Comparison of ENCODE assay signal across 12 mouse cellular contexts in genomic region chr4:66715821-66716760, GRCm38 (mm10).
DNase-seq lines count a peak whose midpoint lies in the region; ATAC-seq lines count a peak whose summit lies in the region.
"Had no signal": no experiment of that assay in that cellular context is flagged by ENCODE, and none has a peak within 500 bp of the region (broad histone marks: within the 10 kb centered on the region; RNA-seq: fewer than 3 reads in every experiment).

No protein-coding gene starts in this region.

- no peaks in the 10 kb centered on the region for H3K9me3 ChIP-seq in hindbrain, embryonic 13.5 days
- no peaks in the 10 kb centered on the region for H3K9me3 ChIP-seq in neural tube, embryonic 12.5 days
- H3K9me3 ChIP-seq: embryonic facial prominence, embryonic 12.5 days; stomach, embryonic 15.5 days had no signal

- WGBS in hindbrain, embryonic 13.5 days, result 54% methylated on average over 6 of the region's 6 CpGs
- whole genome bisulfite sequencing in neural tube, embryonic 12.5 days, result 66% methylated on average over 6 of the region's 6 CpGs

- H3K4me3 ChIP-seq in hindbrain, embryonic 13.5 days, result no peak overlapping the region
- H3K4me3 ChIP-seq in neural tube, embryonic 12.5 days, result no peak overlapping the region
- H3K4me3 ChIP-seq: embryonic facial prominence, embryonic 12.5 days; stomach, embryonic 15.5 days had no signal

- H3K4me2 ChIP-seq in hindbrain, embryonic 13.5 days, result no peak overlapping the region
- H3K4me2 ChIP-seq in neural tube, embryonic 12.5 days (replicated peaks), result no peak overlapping the region
- H3K4me2 ChIP-seq: embryonic facial prominence, embryonic 12.5 days; stomach, embryonic 15.5 days had no signal

- H3K27ac ChIP-seq in hindbrain, embryonic 13.5 days, result peak overlapping the region; percentile 68
- no peak overlapping the region for H3K27ac ChIP-seq in neural tube, embryonic 12.5 days
- H3K27ac ChIP-seq: embryonic facial prominence, embryonic 12.5 days; liver, embryonic 14.5 days; stomach, embryonic 15.5 days had no signal

- H3K27me3 ChIP-seq in hindbrain, embryonic 13.5 days, result no peaks in the 10 kb centered on the region
- H3K27me3 ChIP-seq in neural tube, embryonic 12.5 days (replicated peaks), result no peaks in the 10 kb centered on the region
- H3K27me3 ChIP-seq: embryonic facial prominence, embryonic 12.5 days; stomach, embryonic 15.5 days had no signal

- peak; percentile 3 for DNase-seq in gastrocnemius, adult 18-20 months (ENCODE audit: low spot score)
- no peak for DNase-seq in gastrocnemius, postnatal 4 days (ENCODE audit: low spot score in 2 of 2)
- peak; percentile 19 for DNase-seq in embryo, embryonic 10.5 days (ENCODE audit: low spot score)
- DNase-seq in right cerebral cortex, adult 18-20 months, result no peak
- no peak for DNase-seq in kidney, adult 9 months

- peaks cover 6% of the 10 kb centered on the region for H3K4me1 ChIP-seq in hindbrain, embryonic 13.5 days (replicated peaks)
- no peaks in the 10 kb centered on the region for H3K4me1 ChIP-seq in neural tube, embryonic 12.5 days
- H3K4me1 ChIP-seq: embryonic facial prominence, embryonic 12.5 days; stomach, embryonic 15.5 days had no signal

- no peaks in the 10 kb centered on the region for H3K36me3 ChIP-seq in hindbrain, embryonic 13.5 days
- H3K36me3 ChIP-seq in neural tube, embryonic 12.5 days, result no peaks in the 10 kb centered on the region
- H3K36me3 ChIP-seq: embryonic facial prominence, embryonic 12.5 days; stomach, embryonic 15.5 days had no signal

- peak; percentile 95 for ATAC-seq in hindbrain, embryonic 13.5 days (ENCODE audit: low FRiP score)
- peak; percentile 92 for ATAC-seq in neural tube, embryonic 12.5 days (ENCODE audit: low FRiP score, low read depth)
- ATAC-seq in megakaryocyte progenitor cell, adult 5-6 weeks (replicated peaks; ENCODE audit: poor library complexity), result no peak
- ATAC-seq: inflammation-experienced regulatory T-cells, adult 6 months had no signal

- no peak overlapping the region for H3K9ac ChIP-seq in hindbrain, embryonic 13.5 days
- H3K9ac ChIP-seq in neural tube, embryonic 12.5 days, result no peak overlapping the region
- H3K9ac ChIP-seq: embryonic facial prominence, embryonic 12.5 days; liver, embryonic 14.5 days; stomach, embryonic 15.5 days had no signal

Comparison
In these comparisons a context has a peak if more than half of its experiments do, and no peak if none do; other contexts are left out.
1. DNase-seq: peak in gastrocnemius, adult 18-20 months (single experiment) and embryo, embryonic 10.5 days (single experiment); none in gastrocnemius, postnatal 4 days (0 of 2), right cerebral cortex, adult 18-20 months (single experiment) and kidney, adult 9 months (single experiment).